In the genomic region with DNA sequence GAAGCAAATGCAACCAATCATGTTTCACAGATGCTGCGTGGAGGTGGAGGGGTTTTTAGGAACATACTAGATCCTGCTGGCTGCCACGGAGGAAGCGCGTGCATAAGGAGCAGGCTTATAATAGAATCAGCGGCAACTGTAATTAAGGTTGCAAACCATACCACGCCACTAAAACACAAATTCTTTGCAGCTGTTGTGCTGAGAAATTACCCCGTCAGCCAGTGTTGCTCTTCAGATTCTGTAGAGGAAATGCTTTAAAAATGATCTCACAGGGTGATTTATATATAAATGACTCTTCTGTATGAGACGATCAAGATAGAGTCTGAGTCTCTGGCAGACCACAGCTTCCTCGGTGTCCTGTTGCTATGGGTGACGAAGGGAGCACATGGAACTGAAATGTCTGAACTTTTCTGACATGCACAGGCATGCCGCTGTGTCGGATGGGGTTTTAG, we compare ENCODE assay signal across 10 mouse cellular contexts. TPM values are rescaled to one million over a fixed set of nuclear protein-coding genes. Genes with fewer than 3 reads are reported as not detected.
A peak's percentile ranks its signal among the peaks of the same experiment; 100 is the strongest.
DNase-seq lines count a peak whose midpoint lies in the region; ATAC-seq lines count a peak whose summit lies in the region.
"Had no signal": no experiment of that assay in that cellular context is flagged by ENCODE, and none has a peak within 500 bp of the region (broad histone marks: within the 10 kb centered on the region; RNA-seq: fewer than 3 reads in every experiment).

No protein-coding gene starts in this region.

- H3K9me3 ChIP-seq in hindbrain, embryonic 14.5 days (ENCODE audit: control insufficient read depth, low read length), result no peaks in the 10 kb centered on the region
- no peaks in the 10 kb centered on the region for H3K9me3 ChIP-seq in hindbrain, embryonic 11.5 days (ENCODE audit: control insufficient read depth, low read length)
- H3K9me3 ChIP-seq: G1E had no signal

- H3K4me3 ChIP-seq in hindbrain, embryonic 14.5 days (replicated peaks; ENCODE audit: low read length), result no peak overlapping the region
- H3K4me3 ChIP-seq in hindbrain, embryonic 11.5 days (ENCODE audit: low read depth, low read length), result no peak overlapping the region

- no peaks in the 10 kb centered on the region for H3K27me3 ChIP-seq in hindbrain, embryonic 14.5 days (ENCODE audit: control insufficient read depth, insufficient read depth, low read length)
- H3K27me3 ChIP-seq in hindbrain, embryonic 11.5 days (ENCODE audit: control insufficient read depth, insufficient read depth, low read length), result no peaks in the 10 kb centered on the region

- no peak overlapping the region for H3K9ac ChIP-seq in hindbrain, embryonic 14.5 days
- H3K9ac ChIP-seq in hindbrain, embryonic 11.5 days (ENCODE audit: low read depth, low read length), result no peak overlapping the region

- no peak overlapping the region for H3K4me2 ChIP-seq in hindbrain, embryonic 14.5 days (replicated peaks)
- no peak overlapping the region for H3K4me2 ChIP-seq in hindbrain, embryonic 11.5 days (replicated peaks; ENCODE audit: low read depth, low read length)

- H3K27ac ChIP-seq in hindbrain, embryonic 14.5 days, result peak overlapping the region; percentile 41; the same call in 1 of the 2 replicates
- H3K27ac ChIP-seq in hindbrain, embryonic 11.5 days (ENCODE audit: low read depth, low read length), result no peak overlapping the region

- no peak for DNase-seq in hindbrain, embryonic 14.5 days (ENCODE audit: low spot score)
- no peak for DNase-seq in hindbrain, embryonic 11.5 days (ENCODE audit: low spot score)
- DNase-seq in fibroblast of lung, adult 2 months (ENCODE audit: low read depth), result peak; percentile 42
- DNase-seq in left cerebral cortex, postnatal 14 days (ENCODE audit: low spot score in 2 of 2), result peak; percentile 70 to 81
- DNase-seq in thymus, postnatal 0 days (ENCODE audit: low spot score), result no peak
- no peak for DNase-seq in cerebellum, adult 11 months
- DNase-seq: retina, postnatal 1 day had no signal

- H3K4me1 ChIP-seq in hindbrain, embryonic 14.5 days (replicated peaks; ENCODE audit: control insufficient read depth, insufficient read depth, low read length), result no peaks in the 10 kb centered on the region
- H3K4me1 ChIP-seq in hindbrain, embryonic 11.5 days (replicated peaks; ENCODE audit: control insufficient read depth, insufficient read depth, low read length), result no peaks in the 10 kb centered on the region

- ATAC-seq in hindbrain, embryonic 14.5 days (ENCODE audit: low FRiP score), result no peak
- ATAC-seq in hindbrain, embryonic 11.5 days (ENCODE audit: low FRiP score), result no peak
- peak; percentile 72 for ATAC-seq in CD4-positive, CD25-positive, alpha-beta regulatory T cell, adult 4 months
- no peak for ATAC-seq in granulocyte monocyte progenitor cell, adult 5-6 weeks (replicated peaks; ENCODE audit: poor library complexity, severe bottlenecking)

- 0 out of 2 replicates have a peak, but pooled peaks cover 8% of the 10 kb centered on the region for H3K36me3 ChIP-seq in hindbrain, embryonic 14.5 days (replicated peaks; ENCODE audit: control insufficient read depth, insufficient read depth)
- peaks cover 3% of the 10 kb centered on the region; the same call in 1 of the 2 replicates for H3K36me3 ChIP-seq in hindbrain, embryonic 11.5 days (ENCODE audit: control insufficient read depth, insufficient read depth, low read length)
- H3K36me3 ChIP-seq: G1E had no signal

- intact Hi-C loops in left cerebral cortex, postnatal 14 days (cut with DNase I), result loop anchor here (10.0 kb wide), 1 partner anchor 75 kb away; no protein-coding TSS in a partner anchor

- WGBS in hindbrain, embryonic 14.5 days, result 60% methylated on average over 12 of the region's 12 CpGs
- 83% methylated on average over 12 of the region's 12 CpGs for WGBS in hindbrain, embryonic 11.5 days

RNA-seq across cellular contexts. Expression of gene Rgs12, which starts 40.1 kb away (rescaled TPM):
- 34.1 and 36.5 TPM in 2 replicates for polyA plus RNA-seq in hindbrain, embryonic 14.5 days (2014; fragmentation: Nextera tagmentation; extraction: Ambion mirVana)
- 37.1 and 41.4 TPM in 2 replicates for polyA plus RNA-seq in hindbrain, embryonic 11.5 days (2014; fragmentation: Nextera tagmentation; extraction: Ambion mirVana)
- polyA plus RNA-seq in CD4-positive, CD25-positive, alpha-beta regulatory T cell, adult 4 months (2017; shearing (Covaris generic)), result 10 to 100 TPM in 1 of 2 experiments, 1 to 10 TPM in 1; 5.3 to 11.0 TPM
- 10 to 100 TPM; 56.0 to 65.8 TPM for total RNA-seq in left cerebral cortex, postnatal 14 days (2021)
- 19.2 and 25.0 TPM in 2 replicates for polyA plus RNA-seq in thymus, postnatal 0 days (2015; fragmentation: Nextera tagmentation; extraction: Ambion mirVana)
- 19.6 and 20.9 TPM in 2 replicates for total RNA-seq in granulocyte monocyte progenitor cell, adult 5-6 weeks (2014; fragmentation: Nextera tagmentation)
- 11.9 and 16.0 TPM in 2 replicates for total RNA-seq in granulocyte monocyte progenitor cell, adult 5-6 weeks (2017)

RNA-seq across cellular contexts. Expression of gene Hgfac, which starts 52.0 kb away (rescaled TPM):
- polyA plus RNA-seq in hindbrain, embryonic 14.5 days (2014; fragmentation: Nextera tagmentation; extraction: Ambion mirVana), result 0.48 and 0.72 TPM in 2 replicates
- 0.34 and 0.47 TPM in 2 replicates for polyA plus RNA-seq in hindbrain, embryonic 11.5 days (2014; fragmentation: Nextera tagmentation; extraction: Ambion mirVana)
- 1 to 10 TPM; 6.7 to 7.9 TPM for polyA plus RNA-seq in CD4-positive, CD25-positive, alpha-beta regulatory T cell, adult 4 months (2017; shearing (Covaris generic))
- total RNA-seq in left cerebral cortex, postnatal 14 days (2021), result under 1 TPM; 0.53 to 0.94 TPM
- 1.1 and 1.7 TPM in 2 replicates for polyA plus RNA-seq in thymus, postnatal 0 days (2015; fragmentation: Nextera tagmentation; extraction: Ambion mirVana)
- 1.2 TPM in 1 of 2 replicates, not detected in the other for total RNA-seq in granulocyte monocyte progenitor cell, adult 5-6 weeks (2014; fragmentation: Nextera tagmentation)
- 0.15 TPM in 1 of 2 replicates, not detected in the other for total RNA-seq in granulocyte monocyte progenitor cell, adult 5-6 weeks (2017)
- polyA plus RNA-seq: G1E had no signal

Comparison
In these comparisons a context has a peak if more than half of its experiments do, and no peak if none do; other contexts are left out.
1. DNase-seq: peak in fibroblast of lung, adult 2 months (single experiment) and left cerebral cortex, postnatal 14 days (2 of 2); none in hindbrain, embryonic 14.5 days (single experiment), hindbrain, embryonic 11.5 days (single experiment), thymus, postnatal 0 days (single experiment) and cerebellum, adult 11 months (single experiment).